Mouse (Mus musculus) Patski (cell line): ENCODE results near the gene Tmem274. TPM values are rescaled to one million over a fixed set of nuclear protein-coding genes. Genes with fewer than 3 reads are reported as not detected.
"Not testable (repeated sequence)": the region's sequence is repeated elsewhere in the genome, so short reads cannot be mapped to it uniquely, and the experiment has no call there.

ENCODE experiments used
- ATAC-seq: fragments of 100-300 bp; one replicate; pipeline ENCODE4 v1.8.0; 2021
- CTCF ChIA-PET: fragments of 350-600 bp; sonication (Branson Sonifier 250); formaldehyde crosslinking; loops from one replicate; lab custom pipeline; 2022; ENCODE audit warnings: inconsistent platforms; lab: Charles Lee
- POLR2A ChIA-PET: fragments of 350-600 bp; sonication (Branson Sonifier 250); formaldehyde crosslinking; loops from one replicate; lab custom pipeline; 2022; ENCODE audit warnings: antibody characterized with exemption, inconsistent platforms; lab: Charles Lee
- DNase-seq: peaks from one replicate; pipeline ENCODE4 v3.0.0-alpha.2; 2011; ENCODE audit warnings: low read depth, low spot score
- H3K27me3 ChIP-seq: fragments of 371-371 bp; one replicate; pipeline ENCODE4 v1.5.1; 2021
- CTCF ChIP-seq: fragments of 100-300 bp; IDR thresholded peaks from one replicate; pipeline ENCODE4 v1.5.1; 2021
- in situ Hi-C: fragments of 300-500 bp; cut with MboI; formaldehyde crosslinking; loops from 3 replicates; pipeline ENCODE4 v1.11.1; 2018; ENCODE audit warnings: low pct_unique_long_range_greater_than_20kb, mixed read lengths
- polyA plus RNA-seq: library from polyadenylated mRNA; unstranded; gene quantifications from one replicate; pipeline ENCODE4 v1.2.3, GENCODE M21; 2021

Tmem274 gene
- not detected for polyA plus RNA-seq

DNA sequence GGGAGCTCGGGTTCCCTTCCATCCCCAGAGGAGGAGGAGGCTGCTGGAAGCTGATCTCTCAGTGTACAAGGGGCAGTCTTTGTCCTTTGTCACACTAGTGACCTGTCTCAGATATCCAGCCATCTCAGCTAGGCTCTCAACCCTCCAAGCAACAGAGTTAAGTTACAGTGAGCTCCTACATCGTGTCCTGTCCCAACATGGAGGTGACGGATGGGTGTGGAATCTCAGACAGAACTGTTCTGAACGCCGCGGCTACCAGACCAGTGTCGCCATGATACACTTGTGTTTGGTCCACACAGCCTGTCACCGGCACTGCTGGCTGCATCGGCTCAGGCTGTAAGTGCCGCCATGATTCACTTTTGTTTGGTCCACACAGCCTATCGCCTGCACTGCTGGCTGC lies at the start of gene Tmem274:
Gene Tmem274 (plus strand): TSS at position 301 of the 400 bp plus-strand sequence.
- H3K27me3 ChIP-seq, result no peaks in the 10 kb centered on the region
- ChIA-PET POLR2A (no interaction called here), CTCF (interaction anchor here (1.8 kb wide), 1 partner anchor 12 kb away, joined by 4 read pairs; no protein-coding TSS in a partner anchor)
- TF ChIP-seq CTCF, result no peak
- DNase-seq, result no peak
- in situ Hi-C loops, result no loop called here
- ATAC-seq, result no peak

GRCm38 (mm10) chr4:149429592-149429991 lies 47.6 kb upstream of the Tmem274 start:
- ATAC-seq (no peak), DNase-seq (no peak)
- H3K27me3 ChIP-seq, result no peaks in the 10 kb centered on the region
- TF ChIP-seq CTCF, result no peak
- CTCF ChIA-PET, result no interaction called here
- POLR2A ChIA-PET, result no interaction called here
- in situ Hi-C loops, result no loop called here

- CTCF ChIA-PET, POLR2A ChIA-PET, H3K27me3 ChIP-seq, ATAC-seq, DNase-seq, in situ Hi-C loops: not testable (repeated sequence)
Measured at GRCm38 (mm10) chr4:149431887-149432286, 45.3 kb upstream of the Tmem274 start.

GRCm38 (mm10) chr4:149440576-149440975 lies 36.6 kb upstream of the Tmem274 start:
- POLR2A ChIA-PET, result no interaction called here
- no peak for TF ChIP-seq CTCF
- in situ Hi-C loops, result no loop called here
- no peaks in the 10 kb centered on the region for H3K27me3 ChIP-seq
- CTCF ChIA-PET, result no interaction called here
- ATAC-seq, result no peak
- peak; percentile 49 for DNase-seq

- DNase-seq, result peak; percentile 64
- no peak for ATAC-seq
- TF ChIP-seq CTCF, result no peak
- in situ Hi-C loops, result no loop called here
- POLR2A ChIA-PET, result interaction anchor here (0.7 to 0.8 kb wide), 2 partner anchors 9 to 310 kb away, joined by 3 to 5 read pairs; no protein-coding TSS in a partner anchor
- no peaks in the 10 kb centered on the region for H3K27me3 ChIP-seq
- CTCF ChIA-PET, result no interaction called here
Measured at GRCm38 (mm10) chr4:149442436-149442835, 34.7 kb upstream of the Tmem274 start.

DNA sequence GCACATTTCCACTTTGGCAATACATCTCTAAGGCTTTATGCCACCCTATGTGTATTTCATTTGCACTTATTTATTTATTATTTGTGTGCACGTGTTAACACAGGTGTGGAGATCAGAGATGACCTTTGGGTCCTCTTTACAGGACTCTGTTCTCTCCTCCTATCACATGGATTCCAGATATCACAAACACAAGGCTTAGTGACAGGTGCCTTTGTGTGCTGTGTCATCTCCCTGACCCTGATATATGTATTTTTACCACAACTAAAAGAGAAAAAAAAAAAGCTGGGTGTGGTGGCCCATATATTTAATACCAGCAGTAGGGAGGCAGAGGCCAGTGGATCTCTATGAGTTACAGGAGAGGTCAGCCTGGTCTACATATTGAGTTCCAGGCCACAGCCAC lies 32.7 kb upstream of the Tmem274 start:
- DNase-seq, result no peak
- POLR2A ChIA-PET, result interaction anchor here (0.7 kb wide), 1 partner anchor 29 kb away, joined by 3 read pairs; no protein-coding TSS in a partner anchor
- no peaks in the 10 kb centered on the region for H3K27me3 ChIP-seq

DNA sequence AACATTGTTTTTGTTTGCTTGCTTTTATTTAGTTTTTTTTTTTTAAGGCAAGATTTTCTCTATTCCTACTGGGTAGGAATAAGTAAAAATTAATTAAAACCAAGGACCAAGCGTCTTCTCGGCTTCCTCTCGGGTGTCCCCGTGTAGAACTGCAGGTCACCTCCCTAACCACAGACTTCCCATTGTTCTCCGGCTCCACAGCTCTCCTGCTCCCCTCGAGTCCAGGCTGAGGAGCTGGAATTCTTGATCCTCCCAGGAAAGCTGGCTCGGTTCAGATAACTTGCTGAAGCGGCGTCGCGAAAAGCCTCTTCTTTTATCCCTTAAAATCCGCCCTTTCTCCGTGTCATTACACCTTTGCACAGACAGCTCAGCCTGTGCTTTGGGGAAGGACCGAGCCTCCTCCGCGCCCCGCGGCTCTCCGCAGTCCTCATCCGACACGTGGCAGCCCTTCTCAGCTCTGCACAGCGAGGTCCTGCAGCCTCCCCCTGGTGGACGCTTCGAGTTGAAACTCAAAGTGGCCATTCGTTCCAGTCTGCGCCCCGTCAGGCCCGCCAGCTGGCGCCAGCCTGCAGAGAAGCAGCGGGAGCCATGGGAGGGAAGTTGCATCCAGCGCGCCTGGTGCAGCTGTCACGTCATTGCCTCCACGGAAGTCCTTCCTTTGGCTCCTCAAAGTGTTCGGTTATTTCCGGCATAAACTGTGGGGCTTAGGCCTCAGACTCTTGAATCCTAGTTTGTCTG lies 32.0 kb upstream of the Tmem274 start:
- peak; percentile 77 for DNase-seq
- POLR2A ChIA-PET, result interaction anchor here (0.7 to 0.9 kb wide), 2 partner anchors 29 to 48 kb away, joined by 3 read pairs; no protein-coding TSS in a partner anchor
- peak; percentile 94 for ATAC-seq
- CTCF ChIA-PET, result interaction anchor here (0.7 to 1.3 kb wide), 6 partner anchors 12 to 301 kb away, joined by 3 to 5 read pairs (median 4); no protein-coding TSS in a partner anchor
- in situ Hi-C loops, result no loop called here
- H3K27me3 ChIP-seq, result no peaks in the 10 kb centered on the region
- peak; percentile 99 for TF ChIP-seq CTCF

More for the DNA sequence above, 32.7 kb upstream of the Tmem274 start:
- in situ Hi-C loops, result no loop called here
- no peak for TF ChIP-seq CTCF
- ATAC-seq, result no peak
- CTCF ChIA-PET, result interaction anchor here (0.7 to 1.3 kb wide), 3 partner anchors 13 to 78 kb away, joined by 3 to 4 read pairs (median 3); no protein-coding TSS in a partner anchor

- in situ Hi-C loops, result no loop called here
- H3K27me3 ChIP-seq, result no peaks in the 10 kb centered on the region
- no peak for TF ChIP-seq CTCF
- POLR2A ChIA-PET, result interaction anchor here (0.9 kb wide), 1 partner anchor 47 kb away, joined by 3 read pairs; no protein-coding TSS in a partner anchor
- CTCF ChIA-PET, result interaction anchor here (1.1 to 1.3 kb wide), 4 partner anchors 12 to 301 kb away, joined by 3 to 5 read pairs (median 4); no protein-coding TSS in a partner anchor
- DNase-seq (no peak), ATAC-seq (no peak)
Measured at GRCm38 (mm10) chr4:149445868-149446267, 31.3 kb upstream of the Tmem274 start.

GRCm38 (mm10) chr4:149446309-149446708 lies 30.9 kb upstream of the Tmem274 start:
- no peaks in the 10 kb centered on the region for H3K27me3 ChIP-seq
- ChIA-PET CTCF (interaction anchor here (1.1 to 1.2 kb wide), 2 partner anchors 31 to 302 kb away, joined by 3 to 5 read pairs; no protein-coding TSS in a partner anchor), POLR2A (no interaction called here)
- ATAC-seq, result no peak
- in situ Hi-C loops, result no loop called here
- no peak for TF ChIP-seq CTCF
- no peak for DNase-seq

- ATAC-seq (no peak), DNase-seq (no peak)
- CTCF ChIA-PET, result no interaction called here
- H3K27me3 ChIP-seq, result no peaks in the 10 kb centered on the region
- in situ Hi-C loops, result loop anchor here (5.0 kb wide), 1 partner anchor 97 kb away; no protein-coding TSS in a partner anchor
- POLR2A ChIA-PET, result no interaction called here
- no peak for TF ChIP-seq CTCF
Measured at GRCm38 (mm10) chr4:149450636-149451035, 26.5 kb upstream of the Tmem274 start.

DNA sequence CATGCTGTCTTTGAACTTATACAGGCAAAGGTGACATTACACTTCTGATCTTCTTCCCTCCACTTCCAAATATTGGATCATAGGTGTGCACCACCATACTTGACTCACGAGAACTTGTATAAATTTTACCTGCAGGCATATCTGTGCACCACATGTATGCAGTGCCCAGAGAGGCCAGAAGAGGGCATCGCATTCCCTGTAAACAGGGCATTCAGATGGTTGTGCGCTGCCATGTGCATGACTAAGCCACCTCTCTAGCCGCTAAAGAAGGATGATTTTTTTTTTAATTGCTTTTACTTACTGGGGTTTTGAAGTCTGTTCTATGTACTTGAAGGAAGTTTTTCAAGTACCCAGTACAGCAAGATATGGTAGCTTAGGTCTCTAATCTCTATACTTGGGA lies 23.5 kb upstream of the Tmem274 start:
- ATAC-seq, result no peak

More for the DNA sequence above, 23.5 kb upstream of the Tmem274 start:
- in situ Hi-C loops, result loop anchor here (5.0 kb wide), 1 partner anchor 94 kb away; no protein-coding TSS in a partner anchor
- POLR2A ChIA-PET, result no interaction called here
- CTCF ChIA-PET, result no interaction called here
- H3K27me3 ChIP-seq, result no peaks in the 10 kb centered on the region
- TF ChIP-seq CTCF, result peak; percentile 64
- DNase-seq, result no peak
